Mouse (Mus musculus) adipose tissue, adult 10 weeks (tissue): ENCODE measurements around the gene Gm37596. TPM values are rescaled to one million over a fixed set of nuclear protein-coding genes. Genes with fewer than 3 reads are reported as not detected.

Experiments
- polyA plus RNA-seq: library from polyadenylated mRNA; stranded (reverse); fragments of 350-450 nt; fragmentation: Illumina TruSeq; extraction: RNeasy Lipid Tissue Mini Kit (QIAGEN cat#74804); gene quantifications from one replicate; pipeline ENCODE4 v1.2.3, GENCODE M21; 2014; ENCODE audit warnings: low read depth, low replicate concordance

The Gm37596 gene
- polyA plus RNA-seq, result not detected

DNA sequence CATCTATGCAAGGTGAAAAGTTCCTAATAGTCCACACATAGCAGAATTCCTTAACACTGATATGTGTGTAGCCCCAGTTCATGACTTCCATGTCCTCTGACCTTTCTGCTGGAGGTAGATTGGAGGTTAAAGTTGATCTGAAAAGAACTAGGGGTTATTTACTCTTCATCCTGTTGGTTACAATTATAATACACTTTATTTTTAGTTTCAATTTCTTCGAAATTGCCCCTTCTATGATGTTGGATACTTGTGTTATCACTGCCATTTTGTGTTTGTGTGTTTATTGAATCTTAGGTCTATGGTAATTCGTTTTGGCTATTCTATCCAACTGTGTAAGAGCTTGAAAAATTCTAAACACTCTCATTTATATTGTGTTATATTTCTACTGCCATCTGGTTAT, at the start of gene Gm37596:
Gm37596 (minus strand) TSS at position 101 of the 400 bp plus-strand sequence.

DNA sequence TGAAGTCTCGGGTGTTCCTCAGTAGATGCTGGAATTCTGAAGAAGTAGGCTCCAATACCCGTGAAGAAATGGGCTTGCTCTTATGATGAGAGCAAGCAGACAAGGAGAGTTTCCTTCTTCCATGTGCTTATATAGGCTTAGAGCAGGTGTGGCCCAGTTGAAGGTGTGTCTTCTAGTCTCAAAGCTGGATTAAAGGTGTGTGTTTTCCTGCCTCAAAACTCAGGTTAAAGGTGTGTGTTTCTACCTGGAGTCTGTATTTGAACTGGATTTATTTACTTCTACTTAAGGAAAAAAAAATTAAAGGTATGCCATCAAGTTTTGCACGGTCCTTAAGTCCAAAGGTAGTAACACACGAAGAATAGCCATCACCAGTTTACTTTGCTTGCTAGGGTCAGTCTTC, 16.7 kb downstream of the Gm37596 start, which contains the start of gene Tdpoz1:
Tdpoz1 (minus strand) TSS at position 101 of the 400 bp plus-strand sequence.

DNA sequence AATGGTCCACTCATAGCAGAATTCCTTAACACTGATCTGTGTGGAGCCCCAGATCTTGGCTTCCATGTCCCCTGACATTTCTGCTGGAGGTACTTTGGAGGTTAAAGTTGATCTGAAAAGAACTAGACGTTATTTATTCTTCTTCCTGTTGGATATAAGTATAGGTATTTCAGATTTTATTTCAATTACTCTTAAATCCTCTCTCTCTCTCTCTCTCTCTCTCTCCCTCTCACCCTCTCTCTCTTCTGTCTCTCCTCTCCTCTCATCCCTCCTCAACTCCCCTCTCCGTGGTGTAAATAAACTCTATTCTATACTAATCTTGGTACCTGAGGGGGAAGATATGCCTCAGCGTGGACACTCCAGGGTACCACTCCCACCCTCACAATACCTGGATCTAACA, 40.3 kb downstream of the Gm37596 start, which contains the start of gene Tdpoz2:
Tdpoz2 (minus strand) TSS at position 101 of the 400 bp plus-strand sequence.

Other genes starting within 250 kb of the Gm37596 start
- gene Tchhl1, start 224.3 kb downstream of the Gm37596 start, polyA plus RNA-seq, result 1.1 TPM
- gene S100a11, start 172.6 kb downstream of the Gm37596 start, polyA plus RNA-seq, result 1,402 TPM
- 375 TPM for gene S100a10, start 138.0 kb downstream of the Gm37596 start, polyA plus RNA-seq
- gene Tdpoz2, start 40.4 kb downstream of the Gm37596 start, polyA plus RNA-seq, result not detected
- not detected for gene Tdpoz1, start 16.8 kb downstream of the Gm37596 start, polyA plus RNA-seq
- not detected for gene Gm5773, start 79.9 kb upstream of the Gm37596 start, polyA plus RNA-seq
- not detected for gene Tdpoz4, start 103.3 kb upstream of the Gm37596 start, polyA plus RNA-seq
- gene Tdpoz3, start 132.9 kb upstream of the Gm37596 start, polyA plus RNA-seq, result not detected